Mouse (Mus musculus) embryonic stem cell, embryonic (primary cell): ENCODE data around the gene Sgsm3.

ENCODE experiments used
- CTCF ChIA-PET, 4 experiments: fragments of 300-600 bp in 2 of 4; fragments of 350-600 bp in 2 of 4; sonication (Branson Sonifier 250); formaldehyde crosslinking; loops; one replicate each; lab custom pipeline; 2022; ENCODE audit warnings: inconsistent platforms in 2 of 4; lab: Charles Lee
- POLR2A ChIA-PET, 4 experiments: fragments of 300-600 bp in 2 of 4; fragments of 350-600 bp in 2 of 4; sonication (Branson Sonifier 250); formaldehyde crosslinking; loops; one replicate each; lab custom pipeline; 2022; ENCODE audit warnings: antibody characterized with exemption in 4 of 4, inconsistent platforms in 1 of 4; lab: Charles Lee

Sgsm3 gene

GRCm38 (mm10) chr15:81007905-81008304 is 30.3 kb downstream of the Sgsm3 start:
- CTCF ChIA-PET, result interaction anchor here (0.5 to 2.9 kb wide), 14 partner anchors 9 to 477 kb away, joined by 3 to 25 read pairs (median 6); partner anchors contain the start of genes Mchr1 (in 1 of the 4) and Sgsm3 (in 1 of the 4)
- POLR2A ChIA-PET, result interaction anchor here (0.6 to 2.7 kb wide), 11 partner anchors 10 to 297 kb away, joined by 3 to 14 read pairs (median 3); partner anchors contain the start of genes Mchr1 (in 1 of the 4) and Tnrc6b (in 1 of the 4)

GRCm38 (mm10) chr15:81008689-81009123 is 31.1 kb downstream of the Sgsm3 start:
- ChIA-PET CTCF (interaction anchor here (0.5 to 2.9 kb wide), 48 partner anchors 8 to 667 kb away, joined by 3 to 25 read pairs (median 3); partner anchors contain the start of genes Sgsm3 (in 2 of the 4) and Mchr1 (in 1 of the 4)), POLR2A (interaction anchor here (0.5 to 2.7 kb wide), 29 partner anchors 8 to 455 kb away, joined by 3 to 14 read pairs (median 4); partner anchors contain the start of genes Mchr1 (in 1 of the 4), Sgsm3 (in 1 of the 4) and Tnrc6b (in 1 of the 4))

GRCm38 (mm10) chr15:81010114-81010513 is 32.5 kb downstream of the Sgsm3 start:
- ChIA-PET CTCF (interaction anchor here in 3 of 4 experiments (0.9 to 2.9 kb wide), 12 partner anchors 8 to 516 kb away, joined by 3 to 25 read pairs (median 5); no protein-coding TSS in a partner anchor), POLR2A (interaction anchor here (0.6 to 2.7 kb wide), 15 partner anchors 8 to 336 kb away, joined by 3 to 14 read pairs (median 5); partner anchors contain the start of genes Sgsm3 (in 1 of the 4) and Tnrc6b (in 1 of the 4))

GRCm38 (mm10) chr15:81011523-81011922 is 34.0 kb downstream of the Sgsm3 start:
- ChIA-PET POLR2A (interaction anchor here in 3 of 4 experiments (0.6 to 1.4 kb wide), 7 partner anchors 15 to 301 kb away, joined by 3 to 6 read pairs (median 3); no protein-coding TSS in a partner anchor), CTCF (interaction anchor here in 2 of 4 experiments (1.1 to 2.2 kb wide), 2 partner anchors 16 kb away, joined by 3 to 4 read pairs; no protein-coding TSS in a partner anchor)

- POLR2A ChIA-PET, result interaction anchor here in 1 of 4 experiments (0.8 to 1.0 kb wide), 2 partner anchors 24 to 54 kb away, joined by 3 read pairs; no protein-coding TSS in a partner anchor
- CTCF ChIA-PET, result interaction anchor here in 2 of 4 experiments (1.1 to 2.2 kb wide), 2 partner anchors 15 to 17 kb away, joined by 3 to 4 read pairs; no protein-coding TSS in a partner anchor
Measured at GRCm38 (mm10) chr15:81012359-81012758, 34.8 kb downstream of the Sgsm3 start.

GRCm38 (mm10) chr15:81013186-81013585 is 35.6 kb downstream of the Sgsm3 start:
- POLR2A ChIA-PET, result interaction anchor here in 1 of 4 experiments (1.4 kb wide), 1 partner anchor 32 kb away, joined by 3 read pairs; no protein-coding TSS in a partner anchor

GRCm38 (mm10) chr15:81015068-81015744 is 37.6 kb downstream of the Sgsm3 start:
- ChIA-PET CTCF (interaction anchor here in 2 of 4 experiments (1.5 to 3.0 kb wide), 3 partner anchors 12 to 311 kb away, joined by 3 to 19 read pairs (median 5); no protein-coding TSS in a partner anchor), POLR2A (interaction anchor here in 3 of 4 experiments (0.6 to 2.8 kb wide), 5 partner anchors 9 to 384 kb away, joined by 3 to 13 read pairs (median 3); no protein-coding TSS in a partner anchor)

More at GRCm38 (mm10) chr15:81013186-81013585, 35.6 kb downstream of the Sgsm3 start:
- CTCF ChIA-PET, result interaction anchor here in 1 of 4 experiments (0.7 kb wide), 1 partner anchor 51 kb away, joined by 3 read pairs; no protein-coding TSS in a partner anchor

- ChIA-PET POLR2A (interaction anchor here in 2 of 4 experiments (0.9 to 2.8 kb wide), 5 partner anchors 8 to 306 kb away, joined by 3 to 13 read pairs (median 4); partner anchors contain the start of gene Tnrc6b (in 1 of the 2)), CTCF (interaction anchor here (0.6 to 3.0 kb wide), 11 partner anchors 8 to 312 kb away, joined by 3 to 19 read pairs (median 3); no protein-coding TSS in a partner anchor)
Measured at GRCm38 (mm10) chr15:81016488-81016887, 38.9 kb downstream of the Sgsm3 start.

- ChIA-PET CTCF (interaction anchor here (0.6 to 3.0 kb wide), 9 partner anchors 8 to 312 kb away, joined by 3 to 19 read pairs (median 4); no protein-coding TSS in a partner anchor), POLR2A (interaction anchor here in 3 of 4 experiments (0.6 to 2.0 kb wide), 8 partner anchors 8 to 1349 kb away, joined by 3 to 5 read pairs (median 4); partner anchors contain the start of gene Tnrc6b (in 1 of the 3))
Measured at GRCm38 (mm10) chr15:81017308-81017707, 39.7 kb downstream of the Sgsm3 start.

- ChIA-PET POLR2A (interaction anchor here in 1 of 4 experiments (0.5 to 0.8 kb wide), 2 partner anchors 28 to 283 kb away, joined by 3 to 5 read pairs; no protein-coding TSS in a partner anchor), CTCF (interaction anchor here in 3 of 4 experiments (0.6 to 1.3 kb wide), 4 partner anchors 10 to 482 kb away, joined by 3 to 4 read pairs (median 4); no protein-coding TSS in a partner anchor)
Measured at GRCm38 (mm10) chr15:81021377-81021776, 43.8 kb downstream of the Sgsm3 start.

- ChIA-PET CTCF (interaction anchor here in 1 of 4 experiments (1.3 to 3.3 kb wide), 3 partner anchors 9 to 40 kb away, joined by 3 to 13 read pairs (median 5); no protein-coding TSS in a partner anchor), POLR2A (interaction anchor here in 3 of 4 experiments (0.7 to 1.5 kb wide), 4 partner anchors 13 to 54 kb away, joined by 3 to 4 read pairs (median 3); no protein-coding TSS in a partner anchor)
Measured at GRCm38 (mm10) chr15:81022437-81022836, 44.9 kb downstream of the Sgsm3 start.

- ChIA-PET POLR2A (interaction anchor here in 2 of 4 experiments (1.1 to 3.1 kb wide), 4 partner anchors 9 to 313 kb away, joined by 3 to 13 read pairs (median 4); partner anchors contain the start of gene Tnrc6b (in 1 of the 2)), CTCF (interaction anchor here in 3 of 4 experiments (0.8 to 3.3 kb wide), 5 partner anchors 9 to 39 kb away, joined by 3 to 13 read pairs (median 3); no protein-coding TSS in a partner anchor)
Measured at GRCm38 (mm10) chr15:81023842-81024241, 46.3 kb downstream of the Sgsm3 start.

- ChIA-PET POLR2A (interaction anchor here in 3 of 4 experiments (1.0 to 1.9 kb wide), 11 partner anchors 9 to 58 kb away, joined by 3 to 6 read pairs (median 4); no protein-coding TSS in a partner anchor), CTCF (interaction anchor here (0.6 to 4.3 kb wide), 36 partner anchors 8 to 361 kb away, joined by 3 to 25 read pairs (median 4); no protein-coding TSS in a partner anchor)
Measured at GRCm38 (mm10) chr15:81026901-81027300, 49.3 kb downstream of the Sgsm3 start.

GRCm38 (mm10) chr15:81027378-81028173 is 50.0 kb downstream of the Sgsm3 start:
- POLR2A ChIA-PET, result interaction anchor here in 2 of 4 experiments (0.7 to 1.9 kb wide), 10 partner anchors 9 to 174 kb away, joined by 3 to 6 read pairs (median 4); no protein-coding TSS in a partner anchor

GRCm38 (mm10) chr15:81030891-81031425 is 53.4 kb downstream of the Sgsm3 start:
- POLR2A ChIA-PET, result interaction anchor here in 2 of 4 experiments (1.0 to 1.3 kb wide), 6 partner anchors 9 to 369 kb away, joined by 3 to 5 read pairs (median 3); partner anchors contain the start of genes St13 (in 1 of the 2) and Xpnpep3 (in 1 of the 2)

More at GRCm38 (mm10) chr15:81027378-81028173, 50.0 kb downstream of the Sgsm3 start:
- CTCF ChIA-PET, result interaction anchor here (0.5 to 4.3 kb wide), 48 partner anchors 9 to 360 kb away, joined by 3 to 25 read pairs (median 4); no protein-coding TSS in a partner anchor

More at GRCm38 (mm10) chr15:81030891-81031425, 53.4 kb downstream of the Sgsm3 start:
- CTCF ChIA-PET, result interaction anchor here in 2 of 4 experiments (0.6 to 1.5 kb wide), 3 partner anchors 9 to 839 kb away, joined by 3 read pairs; no protein-coding TSS in a partner anchor
